12 mouse cellular contexts compared by ENCODE assay signal in the genomic region with DNA sequence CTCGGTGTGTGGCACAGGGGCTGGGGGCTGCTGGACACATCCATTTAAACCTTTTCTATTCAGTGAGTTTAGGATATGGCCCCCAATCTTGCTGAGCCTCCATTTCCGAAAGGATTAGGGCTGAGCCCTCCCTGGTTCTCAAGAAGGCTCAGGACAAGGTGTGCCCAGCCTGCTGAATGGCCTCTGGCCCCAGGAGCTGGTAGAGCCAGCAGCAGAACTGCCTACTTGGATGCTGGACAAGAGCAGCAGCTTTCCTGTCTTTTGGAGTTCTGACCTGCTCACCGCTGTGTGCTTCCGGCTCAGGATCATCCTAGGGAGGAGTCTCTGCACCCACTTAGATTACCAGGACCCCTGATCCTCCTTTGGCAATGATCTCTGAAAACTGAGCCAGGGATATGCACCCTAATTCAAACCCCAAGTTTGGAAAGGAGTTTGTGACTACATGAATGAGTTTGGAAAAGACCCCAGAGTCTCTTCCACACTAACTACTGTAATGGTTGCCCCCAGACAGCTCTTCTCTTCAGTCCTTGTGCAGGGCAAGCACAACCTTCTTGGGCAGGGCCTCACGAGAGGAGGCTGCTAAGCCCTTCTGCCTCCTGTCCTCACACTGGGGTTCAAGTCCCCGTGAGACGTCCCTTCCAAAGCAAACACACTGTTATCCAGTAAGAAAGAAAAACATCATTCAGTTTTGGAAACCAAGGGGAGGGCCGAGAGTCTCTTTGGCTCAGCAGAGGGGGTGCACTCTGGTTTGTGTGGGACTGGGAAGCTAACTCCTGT. TPM values are rescaled to one million over a fixed set of nuclear protein-coding genes. Genes with fewer than 3 reads are reported as not detected.
DNase-seq lines count a peak whose midpoint lies in the region; ATAC-seq and TF ChIP-seq lines count a peak whose summit lies in the region.
"Had no signal": no experiment of that assay in that cellular context is flagged by ENCODE, and none has a peak within 500 bp of the region (broad histone marks: within the 10 kb centered on the region; RNA-seq: fewer than 3 reads in every experiment).

No protein-coding gene starts in this region.

- no peak for TF ChIP-seq EP300 in MEL (IDR thresholded peaks at IDR 0.05; ENCODE audit: low read depth in 1 of 2, low read length in 2 of 2)

- no peak for ATAC-seq in intestine, embryonic 16.5 days
- no peak for ATAC-seq in intestine, embryonic 15.5 days
- ATAC-seq in erythroblast, adult 5-6 weeks (replicated peaks; ENCODE audit: low FRiP score, poor library complexity, severe bottlenecking) = peak; percentile 1; the same call in 1 of the 2 replicates
- ATAC-seq in limb, embryonic 12.5 days (ENCODE audit: insufficient number of reproducible peaks, insufficient read depth, low FRiP score, low TSS enrichment, low read depth) = no peak

- H3K9ac ChIP-seq in intestine, embryonic 16.5 days (ENCODE audit: low read depth, low read length) = peak overlapping the region; percentile 34; the same call in 1 of the 2 replicates
- H3K9ac ChIP-seq in intestine, embryonic 15.5 days = no peak overlapping the region
- peak overlapping the region; percentile 72 for H3K9ac ChIP-seq in MEL (ENCODE audit: control insufficient read depth, low read depth, low read length, poor library complexity, severe bottlenecking)
- 0 out of 2 replicates have a peak overlapping the region, but pooled peaks have one; percentile 1 for H3K9ac ChIP-seq in limb, embryonic 12.5 days (replicated peaks)
- H3K9ac ChIP-seq: stomach, embryonic 15.5 days had no signal

- no peak overlapping the region for H3K27ac ChIP-seq in intestine, embryonic 16.5 days (ENCODE audit: low read length)
- no peak overlapping the region for H3K27ac ChIP-seq in intestine, embryonic 15.5 days
- H3K27ac ChIP-seq in MEL (ENCODE audit: control insufficient read depth, low read depth, low read length) = peak overlapping the region; percentile 98
- no peak overlapping the region for H3K27ac ChIP-seq in limb, embryonic 12.5 days

- TF ChIP-seq POLR2A in MEL (IDR thresholded peaks at IDR 0.05; ENCODE audit: control insufficient read depth in 1 of 2, insufficient read depth in 1 of 2, low read depth in 1 of 2, low read length in 2 of 2, poor library complexity in 1 of 2) = peak in 1 of 2 experiments; percentile 32; a peak in 1 of 4 replicates

- peaks cover 38% of the 10 kb centered on the region for H3K4me1 ChIP-seq in intestine, embryonic 16.5 days (ENCODE audit: control insufficient read depth, insufficient read depth, low read length)
- H3K4me1 ChIP-seq in intestine, embryonic 15.5 days (replicated peaks) = peaks cover 40% of the 10 kb centered on the region
- peaks cover 20 to 40% of the 10 kb centered on the region in 2 experiments for H3K4me1 ChIP-seq in MEL (ENCODE audit: control insufficient read depth in 1 of 2, insufficient read depth in 2 of 2, low read length in 2 of 2)
- H3K4me1 ChIP-seq in limb, embryonic 12.5 days (replicated peaks) = peaks cover 23% of the 10 kb centered on the region

- intact Hi-C loops in left cerebral cortex, postnatal 4 days (cut with DNase I) = no loop called here

- H3K79me2 ChIP-seq in MEL (ENCODE audit: control insufficient read depth, insufficient read depth, low read length, poor library complexity) = peaks cover 34% of the 10 kb centered on the region

- H3K4me2 ChIP-seq in intestine, embryonic 16.5 days (ENCODE audit: low read depth, low read length) = no peak overlapping the region
- no peak overlapping the region for H3K4me2 ChIP-seq in intestine, embryonic 15.5 days (replicated peaks)
- 0 out of 2 replicates have a peak overlapping the region, but pooled peaks have one; percentile 2 for H3K4me2 ChIP-seq in limb, embryonic 12.5 days
- H3K4me2 ChIP-seq: stomach, embryonic 15.5 days had no signal

- 77% methylated on average over 8 of the region's 8 CpGs for WGBS in intestine, embryonic 16.5 days
- WGBS in intestine, embryonic 15.5 days = 77% methylated on average over 8 of the region's 8 CpGs
- 81% methylated on average over 8 of the region's 8 CpGs for WGBS in limb, embryonic 12.5 days

- H3K9me3 ChIP-seq in intestine, embryonic 16.5 days (ENCODE audit: control insufficient read depth, low read length) = no peaks in the 10 kb centered on the region
- H3K9me3 ChIP-seq in intestine, embryonic 15.5 days = no peaks in the 10 kb centered on the region
- no peaks in the 10 kb centered on the region for H3K9me3 ChIP-seq in MEL (replicated peaks; ENCODE audit: insufficient read depth, low read length)
- no peaks in the 10 kb centered on the region for H3K9me3 ChIP-seq in limb, embryonic 12.5 days
- H3K9me3 ChIP-seq: stomach, embryonic 15.5 days had no signal

- no peak overlapping the region for H3K4me3 ChIP-seq in intestine, embryonic 16.5 days (ENCODE audit: low read length)
- no peak overlapping the region for H3K4me3 ChIP-seq in intestine, embryonic 15.5 days (replicated peaks)
- H3K4me3 ChIP-seq in MEL (ENCODE audit: control insufficient read depth in 1 of 2, insufficient read depth in 1 of 2, low read depth in 2 of 2, low read length in 2 of 2) = peak overlapping the region; percentile 68 to 69
- no peak overlapping the region for H3K4me3 ChIP-seq in limb, embryonic 12.5 days (replicated peaks)
- H3K4me3 ChIP-seq: stomach, embryonic 15.5 days had no signal

- DNase-seq in MEL (ENCODE audit: low read depth, low spot score) = peak; percentile 69
- DNase-seq in cerebellum, adult 18-20 months = no peak
- no peak for DNase-seq in cerebellum, adult 11 months
- no peak for DNase-seq in left cerebral cortex, postnatal 4 days

- H3K27me3 ChIP-seq in intestine, embryonic 16.5 days (replicated peaks; ENCODE audit: control insufficient read depth, insufficient read depth, low read length) = no peaks in the 10 kb centered on the region
- no peaks in the 10 kb centered on the region for H3K27me3 ChIP-seq in intestine, embryonic 15.5 days (replicated peaks)
- no peaks in the 10 kb centered on the region for H3K27me3 ChIP-seq in MEL (ENCODE audit: control insufficient read depth in 1 of 2, insufficient read depth in 2 of 2, low read length in 2 of 2)
- no peaks in the 10 kb centered on the region for H3K27me3 ChIP-seq in limb, embryonic 12.5 days
- H3K27me3 ChIP-seq: stomach, embryonic 15.5 days had no signal

- no peaks in the 10 kb centered on the region for H3K36me3 ChIP-seq in intestine, embryonic 16.5 days (ENCODE audit: control insufficient read depth, insufficient read depth, low read length)
- no peaks in the 10 kb centered on the region; the same call in 1 of the 2 replicates for H3K36me3 ChIP-seq in intestine, embryonic 15.5 days
- peaks cover 0 to 33% of the 10 kb centered on the region in 2 experiments; a peak in 2 of 4 replicates for H3K36me3 ChIP-seq in MEL (ENCODE audit: control insufficient read depth in 1 of 2, insufficient read depth in 2 of 2, low read length in 2 of 2)
- H3K36me3 ChIP-seq in limb, embryonic 12.5 days = peaks cover 24% of the 10 kb centered on the region
- H3K36me3 ChIP-seq: stomach, embryonic 15.5 days had no signal

- no peak for TF ChIP-seq CTCF in MEL (IDR thresholded peaks at IDR 0.05 in 2 of 3, conservative IDR thresholded peaks at IDR 0.05 in 1 of 3; ENCODE audit: control insufficient read depth in 1 of 3, insufficient read depth in 1 of 3, low read depth in 2 of 3, low read length in 3 of 3, poor library complexity in 1 of 3, severe bottlenecking in 1 of 3)

- no peak for TF ChIP-seq RAD21 in MEL (IDR thresholded peaks at IDR 0.05; ENCODE audit: low read depth, low read length)

RNA-seq across cellular contexts. Expression of gene Smim5, which starts 1.0 kb away (rescaled TPM):
- 1.6 and 3.1 TPM in 2 replicates for polyA plus RNA-seq in intestine, embryonic 16.5 days (2015; fragmentation: Nextera tagmentation; extraction: Ambion mirVana)
- polyA plus RNA-seq in intestine, embryonic 15.5 days (2015; fragmentation: Nextera tagmentation; extraction: Ambion mirVana) = 1.6 and 3.0 TPM in 2 replicates
- total RNA-seq in MEL (2012; rRNA removed) = 24.9 and 41.0 TPM in 2 replicates
- 10 to 100 TPM in 1 of 2 experiments, not detected in 1; 24.8 TPM for polyA plus RNA-seq in MEL (2012; ENCODE audit: insufficient read depth in 1 of 2, insufficient read length in 2 of 2, low read depth in 1 of 2, low replicate concordance in 2 of 2, missing spikeins in 1 of 2)
- total RNA-seq in erythroblast, adult 5-6 weeks (2015; ENCODE audit: low replicate concordance) = 14.2 and 17.9 TPM in 2 replicates
- total RNA-seq in erythroblast, adult 5-6 weeks (2017; ENCODE audit: low replicate concordance) = 17.1 and 19.2 TPM in 2 replicates
- polyA plus RNA-seq in limb, embryonic 12.5 days (2016; fragmentation: Nextera tagmentation; extraction: Ambion mirVana) = 3.1 and 4.2 TPM in 2 replicates
- not detected for total RNA-seq in left cerebral cortex, postnatal 4 days (2021)

RNA-seq across cellular contexts. Expression of gene Smim6, which starts 11.1 kb away (rescaled TPM):
- polyA plus RNA-seq in intestine, embryonic 16.5 days (2015; fragmentation: Nextera tagmentation; extraction: Ambion mirVana) = 33.8 and 38.6 TPM in 2 replicates
- 25.4 and 31.4 TPM in 2 replicates for polyA plus RNA-seq in intestine, embryonic 15.5 days (2015; fragmentation: Nextera tagmentation; extraction: Ambion mirVana)
- 1.2 and 1.3 TPM in 2 replicates for total RNA-seq in MEL (2012; rRNA removed)
- 1 to 10 TPM in 1 of 2 experiments, not detected in 1; 3.8 TPM for polyA plus RNA-seq in MEL (2012; ENCODE audit: insufficient read depth in 1 of 2, insufficient read length in 2 of 2, low read depth in 1 of 2, low replicate concordance in 2 of 2, missing spikeins in 1 of 2)
- 7.5 and 7.9 TPM in 2 replicates for total RNA-seq in erythroblast, adult 5-6 weeks (2015; ENCODE audit: low replicate concordance)
- 0.26 and 1.5 TPM in 2 replicates for total RNA-seq in erythroblast, adult 5-6 weeks (2017; ENCODE audit: low replicate concordance)
- 1.4 and 2.1 TPM in 2 replicates for polyA plus RNA-seq in limb, embryonic 12.5 days (2016; fragmentation: Nextera tagmentation; extraction: Ambion mirVana)
- total RNA-seq in left cerebral cortex, postnatal 4 days (2021) = not detected
- total RNA-seq: adrenal gland, postnatal 14 days; left cerebral cortex, adult 8-10 months; neutrophil, adult 5-6 weeks had no signal

RNA-seq across cellular contexts. Expression of gene Sap30bp, which starts 32.3 kb away (rescaled TPM):
- polyA plus RNA-seq in intestine, embryonic 16.5 days (2015; fragmentation: Nextera tagmentation; extraction: Ambion mirVana) = 27.3 and 29.2 TPM in 2 replicates
- 31.6 and 38.2 TPM in 2 replicates for polyA plus RNA-seq in intestine, embryonic 15.5 days (2015; fragmentation: Nextera tagmentation; extraction: Ambion mirVana)
- total RNA-seq in MEL (2012; rRNA removed) = 51.6 and 69.2 TPM in 2 replicates
- 10 to 100 TPM in 1 of 2 experiments, not detected in 1; 49.1 TPM for polyA plus RNA-seq in MEL (2012; ENCODE audit: insufficient read depth in 1 of 2, insufficient read length in 2 of 2, low read depth in 1 of 2, low replicate concordance in 2 of 2, missing spikeins in 1 of 2)
- total RNA-seq in erythroblast, adult 5-6 weeks (2015; ENCODE audit: low replicate concordance) = 3.6 and 6.3 TPM in 2 replicates
- total RNA-seq in erythroblast, adult 5-6 weeks (2017; ENCODE audit: low replicate concordance) = 75.6 and 96.5 TPM in 2 replicates
- polyA plus RNA-seq in limb, embryonic 12.5 days (2016; fragmentation: Nextera tagmentation; extraction: Ambion mirVana) = 52.5 and 56.9 TPM in 2 replicates
- 10 to 100 TPM; 51.3 to 67.4 TPM for total RNA-seq in left cerebral cortex, postnatal 4 days (2021)

RNA-seq across cellular contexts. Expression of gene Recql5, which starts 32.5 kb away (rescaled TPM):
- polyA plus RNA-seq in intestine, embryonic 16.5 days (2015; fragmentation: Nextera tagmentation; extraction: Ambion mirVana) = 15.7 and 16.7 TPM in 2 replicates
- 16.2 and 21.0 TPM in 2 replicates for polyA plus RNA-seq in intestine, embryonic 15.5 days (2015; fragmentation: Nextera tagmentation; extraction: Ambion mirVana)
- 16.7 and 20.3 TPM in 2 replicates for total RNA-seq in MEL (2012; rRNA removed)
- 10 to 100 TPM in 1 of 2 experiments, not detected in 1; 21.5 TPM for polyA plus RNA-seq in MEL (2012; ENCODE audit: insufficient read depth in 1 of 2, insufficient read length in 2 of 2, low read depth in 1 of 2, low replicate concordance in 2 of 2, missing spikeins in 1 of 2)
- 6.3 and 8.3 TPM in 2 replicates for total RNA-seq in erythroblast, adult 5-6 weeks (2015; ENCODE audit: low replicate concordance)
- 15.3 and 31.6 TPM in 2 replicates for total RNA-seq in erythroblast, adult 5-6 weeks (2017; ENCODE audit: low replicate concordance)
- 24.7 and 30.6 TPM in 2 replicates for polyA plus RNA-seq in limb, embryonic 12.5 days (2016; fragmentation: Nextera tagmentation; extraction: Ambion mirVana)
- total RNA-seq in left cerebral cortex, postnatal 4 days (2021) = 10 to 100 TPM; 20.4 to 22.1 TPM

RNA-seq across cellular contexts. Expression of gene Myo15b, which starts 42.5 kb away (rescaled TPM):
- polyA plus RNA-seq in intestine, embryonic 16.5 days (2015; fragmentation: Nextera tagmentation; extraction: Ambion mirVana) = 168 and 230 TPM in 2 replicates
- 95.2 and 111 TPM in 2 replicates for polyA plus RNA-seq in intestine, embryonic 15.5 days (2015; fragmentation: Nextera tagmentation; extraction: Ambion mirVana)
- 1.3 and 1.5 TPM in 2 replicates for total RNA-seq in MEL (2012; rRNA removed)
- polyA plus RNA-seq in MEL (2012; ENCODE audit: insufficient read depth in 1 of 2, insufficient read length in 2 of 2, low read depth in 1 of 2, low replicate concordance in 2 of 2, missing spikeins in 1 of 2) = 1 to 10 TPM in 1 of 2 experiments, not detected in 1; 3.2 TPM
- total RNA-seq in erythroblast, adult 5-6 weeks (2015; ENCODE audit: low replicate concordance) = not detected in 2 replicates
- total RNA-seq in erythroblast, adult 5-6 weeks (2017; ENCODE audit: low replicate concordance) = not detected in 2 replicates
- 0.20 TPM in 1 of 2 replicates, not detected in the other for polyA plus RNA-seq in limb, embryonic 12.5 days (2016; fragmentation: Nextera tagmentation; extraction: Ambion mirVana)
- total RNA-seq in left cerebral cortex, postnatal 4 days (2021) = under 1 TPM in 1 of 2 experiments, not detected in 1; 0.28 TPM
- total RNA-seq: neutrophil, adult 5-6 weeks had no signal

Comparison
In these comparisons a context has a peak if more than half of its experiments do, and no peak if none do; other contexts are left out.
1. H3K4me3 ChIP-seq: peak in MEL (2 of 2); none in intestine, embryonic 16.5 days (single experiment), intestine, embryonic 15.5 days (single experiment) and limb, embryonic 12.5 days (single experiment).